Mouse (Mus musculus): ENCODE measurements at regions not wholly inside any gene's neighbourhood (a gene's known extent, or its start where the extent isn't known, plus 50 kb on each side); places are given as distances from the start of the nearest gene placed in this dataset.
"Not testable (repeated sequence)": the region's sequence is repeated elsewhere in the genome, so short reads cannot be mapped to it uniquely, and the experiment has no call there.

- Histone ChIP-seq H3K9ac (no peak overlapping the region), H3K4me1 (ENCODE audit: insufficient read depth) (0 out of 2 replicates have a peak, but pooled peaks cover 5% of the 10 kb centered on the region), H3K9me3 (ENCODE audit: low read length) (no peaks in the 10 kb centered on the region), H3K4me2 (ENCODE audit: low read depth) (no peak overlapping the region), H3K4me3 (ENCODE audit: low read depth, low read length) (no peak overlapping the region), H3K27ac (ENCODE audit: low read depth, low read length) (no peak overlapping the region), H3K36me3 (ENCODE audit: insufficient read depth) (no peaks in the 10 kb centered on the region), H3K27me3 (ENCODE audit: insufficient read depth, low read length) (no peaks in the 10 kb centered on the region)
- DNase-seq (no peak), ATAC-seq (no peak)
- no peak for TF ChIP-seq CTCF (IDR thresholded peaks at IDR 0.05; ENCODE audit: low read depth)
Observed at GRCm38 (mm10) chr3:7013516-7013915, 393.3 kb upstream of the 1700008P02Rik start.

- peak; percentile 68 for TF ChIP-seq CTCF (IDR thresholded peaks at IDR 0.05; ENCODE audit: low read depth)
- Histone ChIP-seq H3K27ac (ENCODE audit: low read depth, low read length) (no peak overlapping the region), H3K4me1 (ENCODE audit: insufficient read depth) (0 out of 2 replicates have a peak, but pooled peaks cover 5% of the 10 kb centered on the region), H3K4me3 (ENCODE audit: low read depth, low read length) (no peak overlapping the region), H3K4me2 (ENCODE audit: low read depth) (no peak overlapping the region), H3K27me3 (ENCODE audit: insufficient read depth, low read length) (no peaks in the 10 kb centered on the region), H3K36me3 (ENCODE audit: insufficient read depth) (no peaks in the 10 kb centered on the region), H3K9me3 (ENCODE audit: low read length) (no peaks in the 10 kb centered on the region), H3K9ac (no peak overlapping the region)
- 42% methylated on average over 7 of the region's 7 CpGs for whole genome bisulfite sequencing
- DNase-seq, result peak; percentile 60
- peak; percentile 83 for ATAC-seq
Observed at GRCm38 (mm10) chr3:7010294-7011087, 390.2 kb upstream of the 1700008P02Rik start.

GRCm38 (mm10) chr3:7008671-7009217 lies 388.5 kb upstream of the 1700008P02Rik start:
- no peak for TF ChIP-seq CTCF (IDR thresholded peaks at IDR 0.05; ENCODE audit: low read depth)
- DNase-seq (no peak), ATAC-seq (no peak)
- H3K27me3 ChIP-seq (ENCODE audit: insufficient read depth, low read length), result no peaks in the 10 kb centered on the region
- 51% methylated on average over 7 of the region's 7 CpGs for WGBS
- no peak overlapping the region for H3K4me2 ChIP-seq (ENCODE audit: low read depth)
- H3K9me3 ChIP-seq (ENCODE audit: low read length), result no peaks in the 10 kb centered on the region
- H3K4me1 ChIP-seq (ENCODE audit: insufficient read depth), result no peaks in the 10 kb centered on the region
- H3K9ac ChIP-seq, result no peak overlapping the region
- no peaks in the 10 kb centered on the region for H3K36me3 ChIP-seq (ENCODE audit: insufficient read depth)
- no peak overlapping the region for H3K4me3 ChIP-seq (ENCODE audit: low read depth, low read length)
- H3K27ac ChIP-seq (ENCODE audit: low read depth, low read length), result no peak overlapping the region

GRCm38 (mm10) chr3:7007811-7008359 lies 387.6 kb upstream of the 1700008P02Rik start:
- DNase-seq (no peak), ATAC-seq (no peak)
- Histone ChIP-seq H3K9me3 (ENCODE audit: low read length) (no peaks in the 10 kb centered on the region), H3K4me2 (ENCODE audit: low read depth) (no peak overlapping the region), H3K27ac (ENCODE audit: low read depth, low read length) (no peak overlapping the region), H3K36me3 (ENCODE audit: insufficient read depth) (no peaks in the 10 kb centered on the region), H3K9ac (no peak overlapping the region), H3K27me3 (ENCODE audit: insufficient read depth, low read length) (no peaks in the 10 kb centered on the region), H3K4me1 (ENCODE audit: insufficient read depth) (no peaks in the 10 kb centered on the region), H3K4me3 (ENCODE audit: low read depth, low read length) (no peak overlapping the region)
- no peak for TF ChIP-seq CTCF (IDR thresholded peaks at IDR 0.05; ENCODE audit: low read depth)
- WGBS, result 33% methylated on average over 5 of the region's 5 CpGs

GRCm38 (mm10) chr3:6991735-6992134 lies 371.5 kb upstream of the 1700008P02Rik start:
- not testable (repeated sequence) for H3K4me3 ChIP-seq (ENCODE audit: low read depth, low read length); H3K4me2 ChIP-seq (ENCODE audit: low read depth); H3K9ac ChIP-seq; H3K27ac ChIP-seq (ENCODE audit: low read depth, low read length); H3K36me3 ChIP-seq (ENCODE audit: insufficient read depth); H3K9me3 ChIP-seq (ENCODE audit: low read length); ATAC-seq; H3K27me3 ChIP-seq (ENCODE audit: insufficient read depth, low read length); H3K4me1 ChIP-seq (ENCODE audit: insufficient read depth); DNase-seq
- 89% methylated on average over 5 of the region's 5 CpGs for WGBS

GRCm38 (mm10) chr3:6984918-6985317 lies 364.7 kb upstream of the 1700008P02Rik start:
- Histone ChIP-seq H3K4me1 (ENCODE audit: insufficient read depth) (no peaks in the 10 kb centered on the region), H3K4me3 (ENCODE audit: low read depth, low read length) (no peak overlapping the region), H3K27ac (ENCODE audit: low read depth, low read length) (no peak overlapping the region), H3K27me3 (ENCODE audit: insufficient read depth, low read length) (no peaks in the 10 kb centered on the region), H3K36me3 (ENCODE audit: insufficient read depth) (no peaks in the 10 kb centered on the region), H3K4me2 (ENCODE audit: low read depth) (no peak overlapping the region), H3K9me3 (ENCODE audit: low read length) (no peaks in the 10 kb centered on the region), H3K9ac (no peak overlapping the region)
- DNase-seq (no peak), ATAC-seq (peak; percentile 64)
- no peak for TF ChIP-seq CTCF (IDR thresholded peaks at IDR 0.05; ENCODE audit: low read depth)
- WGBS, result 84% methylated on average over 4 of the region's 4 CpGs

- DNase-seq (no peak), ATAC-seq (no peak)
- no peak for TF ChIP-seq CTCF (IDR thresholded peaks at IDR 0.05; ENCODE audit: low read depth)
- no peaks in the 10 kb centered on the region for H3K4me1 ChIP-seq (ENCODE audit: insufficient read depth)
- no peak overlapping the region for H3K9ac ChIP-seq
- H3K4me2 ChIP-seq (ENCODE audit: low read depth), result no peak overlapping the region
- no peak overlapping the region for H3K4me3 ChIP-seq (ENCODE audit: low read depth, low read length)
- 95% methylated on average over 7 of the region's 7 CpGs for WGBS
- H3K27ac ChIP-seq (ENCODE audit: low read depth, low read length), result no peak overlapping the region
- no peaks in the 10 kb centered on the region for H3K27me3 ChIP-seq (ENCODE audit: insufficient read depth, low read length)
- no peaks in the 10 kb centered on the region for H3K36me3 ChIP-seq (ENCODE audit: insufficient read depth)
- no peaks in the 10 kb centered on the region for H3K9me3 ChIP-seq (ENCODE audit: low read length)
Observed at GRCm38 (mm10) chr3:6957681-6958080, 337.4 kb upstream of the 1700008P02Rik start.
